Comparison of ENCODE assay signal across 1 mouse cellular context in the genomic region with DNA sequence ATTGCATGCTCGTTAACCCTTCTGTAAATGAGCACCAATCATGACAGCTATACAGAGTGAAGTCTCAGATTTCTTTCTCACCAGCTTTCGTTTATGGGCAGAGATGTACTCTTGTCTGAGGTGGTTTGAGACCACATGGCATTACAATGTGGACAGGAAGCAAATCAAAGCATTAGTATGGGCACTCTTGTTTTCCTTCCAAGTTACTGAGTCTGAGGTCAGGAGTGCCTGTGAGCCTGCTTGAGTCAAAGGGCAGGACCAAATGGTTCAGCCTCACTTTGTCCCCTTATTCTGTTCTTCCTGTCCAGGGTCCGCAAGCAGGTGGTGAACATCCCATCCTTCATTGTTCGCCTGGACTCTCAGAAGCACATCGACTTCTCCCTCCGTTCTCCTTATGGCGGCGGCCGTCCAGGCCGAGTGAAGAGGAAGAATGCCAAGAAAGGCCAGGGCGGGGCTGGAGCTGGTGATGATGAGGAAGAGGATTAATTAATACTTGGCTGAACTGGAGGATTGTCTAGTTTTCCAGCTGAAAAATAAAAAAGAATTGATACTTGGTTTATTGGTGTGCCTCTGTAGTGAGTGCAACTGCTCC.
TF ChIP-seq lines count a peak whose summit lies in the region.

No protein-coding gene starts in this region.

TF ChIP-seq in CH12.LX, 34 proteins besides CTCF, POLR2A, EP300 and RAD21 (continued from another document):
- TF ChIP-seq POLR2AphosphoS2 (IDR thresholded peaks at IDR 0.05; ENCODE audit: low read depth, low read length) = peak; percentile 81; the same call in 1 of the 2 replicates
- TF ChIP-seq MEF2A (IDR thresholded peaks at IDR 0.05; ENCODE audit: borderline replicate concordance, low read depth, low read length) = no peak
- TF ChIP-seq UBTF (IDR thresholded peaks at IDR 0.05; ENCODE audit: low read depth, low read length) = no peak
- no peak for TF ChIP-seq HCFC1 (IDR thresholded peaks at IDR 0.05; ENCODE audit: low read depth, low read length)
- TF ChIP-seq MAFK (IDR thresholded peaks at IDR 0.05; ENCODE audit: insufficient replicate concordance, low read length) = no peak
- no peak for TF ChIP-seq TCF12 (IDR thresholded peaks at IDR 0.05; ENCODE audit: low read depth, low read length)
- TF ChIP-seq ZC3H11A (IDR thresholded peaks at IDR 0.05; ENCODE audit: low read depth, low read length) = no peak
- TF ChIP-seq JUND (conservative IDR thresholded peaks at IDR 0.05; ENCODE audit: low read depth, low read length) = no peak
- no peak for TF ChIP-seq ETS1 (conservative IDR thresholded peaks at IDR 0.05; ENCODE audit: low read depth, low read length)
- peak; percentile 9; the same call in 1 of the 2 replicates for TF ChIP-seq ZMIZ1 (IDR thresholded peaks at IDR 0.05; ENCODE audit: low read depth, low read length)
- TF ChIP-seq USF1 (IDR thresholded peaks at IDR 0.05; ENCODE audit: low read depth, low read length) = no peak
- TF ChIP-seq SMC3 (IDR thresholded peaks at IDR 0.05; ENCODE audit: low read depth, low read length) = no peak
- no peak for TF ChIP-seq NELFE (IDR thresholded peaks at IDR 0.05; ENCODE audit: low read depth, low read length)
- no peak for TF ChIP-seq ELF1 (IDR thresholded peaks at IDR 0.05; ENCODE audit: low read depth, low read length)
- TF ChIP-seq TBP (conservative IDR thresholded peaks at IDR 0.05; ENCODE audit: low read depth, low read length) = no peak
- no peak for TF ChIP-seq E2F4 (IDR thresholded peaks at IDR 0.05; ENCODE audit: insufficient replicate concordance, low read depth, low read length)
- TF ChIP-seq USF2 (conservative IDR thresholded peaks at IDR 0.05; ENCODE audit: low read depth, low read length) = no peak
- no peak for TF ChIP-seq MAZ (IDR thresholded peaks at IDR 0.05; ENCODE audit: low read depth, low read length)
- TF ChIP-seq SIN3A (IDR thresholded peaks at IDR 0.05; ENCODE audit: low read length) = peak; percentile 37
- peak; percentile 82 for TF ChIP-seq MYC (IDR thresholded peaks at IDR 0.05; ENCODE audit: low read depth, low read length)
- no peak for TF ChIP-seq ZKSCAN1 (IDR thresholded peaks at IDR 0.05; ENCODE audit: borderline replicate concordance, low read depth, low read length)
